Mouse (Mus musculus) MN1 (cell line): ENCODE data around the gene Paxbp1.

ENCODE experiments used
- DNase-seq: peaks from one replicate; pipeline ENCODE4 v3.0.0-alpha.2; 2016; ENCODE audit warnings: low spot score

Gene Paxbp1

GRCm38 (mm10) chr16:90996327-90997243, 47.8 kb downstream of the Paxbp1 start:
- DNase-seq = no peak

GRCm38 (mm10) chr16:90995498-90995897, 48.8 kb downstream of the Paxbp1 start:
- DNase-seq = no peak

- DNase-seq = peak; percentile 43
These were observed 49.3 kb downstream of the Paxbp1 start for GRCm38 (mm10) chr16:90995023-90995422.

- no peak for DNase-seq
These were observed 55.2 kb downstream of the Paxbp1 start for GRCm38 (mm10) chr16:90989162-90989561.

GRCm38 (mm10) chr16:90988665-90989064, 55.7 kb downstream of the Paxbp1 start:
- DNase-seq = no peak

- no peak for DNase-seq
These were observed 56.3 kb downstream of the Paxbp1 start for GRCm38 (mm10) chr16:90988039-90988438.

GRCm38 (mm10) chr16:90971004-90971403, 73.3 kb downstream of the Paxbp1 start:
- peak; percentile 63 for DNase-seq

- DNase-seq = no peak
These were observed 78.1 kb downstream of the Paxbp1 start for GRCm38 (mm10) chr16:90966241-90966640.

GRCm38 (mm10) chr16:90964302-90964701, 80.0 kb downstream of the Paxbp1 start:
- DNase-seq = no peak
